Mouse (Mus musculus): Measurements from ENCODE around the gene Ino80b. TPM values are rescaled to one million over a fixed set of nuclear protein-coding genes. Genes with fewer than 3 reads are reported as not detected.

The Ino80b gene
- total and polyA plus RNA-seq, 3 experiments: 14.9 to 30.4 (median 26.1) TPM

GRCm38 (mm10) chr6:83137576-83137950, 12.3 kb upstream of the Ino80b start:
- dilution Hi-C loops (cut with MboI; ENCODE audit: extremely low pct_ligation_motif_present, extremely low pct_unique_long_range_greater_than_20kb, low sequenced_read_pairs): no loop called here
- TF ChIP-seq E2F4 (IDR thresholded peaks at IDR 0.05; ENCODE audit: insufficient replicate concordance, low read depth, low read length): no peak
- TF ChIP-seq NRF1 (IDR thresholded peaks at IDR 0.05; ENCODE audit: low read depth, low read length): no peak
- TF ChIP-seq HCFC1 (IDR thresholded peaks at IDR 0.05; ENCODE audit: low read depth, low read length): no peak
- TF ChIP-seq ZKSCAN1 (IDR thresholded peaks at IDR 0.05; ENCODE audit: borderline replicate concordance, low read depth, low read length): no peak
- TF ChIP-seq JUN (IDR thresholded peaks at IDR 0.05; ENCODE audit: insufficient read depth, low read depth, low read length): no peak
- TF ChIP-seq JUND (conservative IDR thresholded peaks at IDR 0.05; ENCODE audit: low read depth, low read length): no peak
- TF ChIP-seq MAZ (IDR thresholded peaks at IDR 0.05; ENCODE audit: low read depth, low read length): no peak
- TF ChIP-seq NELFE (IDR thresholded peaks at IDR 0.05; ENCODE audit: low read depth, low read length): no peak
- TF ChIP-seq POLR2AphosphoS2 (IDR thresholded peaks at IDR 0.05; ENCODE audit: low read depth, low read length): no peak
- no peak for TF ChIP-seq RAD21 (IDR thresholded peaks at IDR 0.05; ENCODE audit: low read depth, low read length)
- in situ Hi-C loops (cut with MboI; ENCODE audit: low pct_ligation_motif_present, low pct_unique_long_range_greater_than_20kb, low sequenced_read_pairs): no loop called here
- H3K36me3 ChIP-seq (replicated peaks in 1 of 2; ENCODE audit: control insufficient read depth in 1 of 2, insufficient read depth in 1 of 2, low read length in 1 of 2): no peaks in the 10 kb centered on the region
- no peaks in the 10 kb centered on the region for H3K9me3 ChIP-seq (replicated peaks; ENCODE audit: low read length)
- H3K4me1 ChIP-seq (ENCODE audit: control insufficient read depth in 1 of 2, insufficient read depth in 2 of 2): peaks cover 9 to 31% of the 10 kb centered on the region in 2 experiments; a peak in 3 of 4 replicates
- H3K4me3 ChIP-seq (replicated peaks in 1 of 3; ENCODE audit: low read depth in 2 of 3, low read length in 2 of 3, poor library complexity in 1 of 3): peak overlapping the region in 2 of 3 experiments; percentile 19 to 28
- no peak for DNase-seq (ENCODE audit: extremely low read depth)
- H3K27me3 ChIP-seq (replicated peaks): peaks cover 2% of the 10 kb centered on the region
- no peak overlapping the region for H3K9ac ChIP-seq (ENCODE audit: insufficient read depth, low read depth)
- H3K27ac ChIP-seq (ENCODE audit: insufficient read depth, low read depth): no peak overlapping the region
- no peaks in the 10 kb centered on the region for H3K79me2 ChIP-seq (replicated peaks; ENCODE audit: control insufficient read depth, extremely low read depth, insufficient read depth, poor library complexity, severe bottlenecking)
- H3K4me2 ChIP-seq (ENCODE audit: insufficient read depth, low read depth, poor library complexity, severe bottlenecking): no peak overlapping the region

- Histone ChIP-seq H3K36me3 (replicated peaks in 1 of 2; ENCODE audit: control insufficient read depth in 1 of 2, insufficient read depth in 1 of 2, low read length in 1 of 2) (no peaks in the 10 kb centered on the region), H3K79me2 (replicated peaks; ENCODE audit: control insufficient read depth, extremely low read depth, insufficient read depth, poor library complexity, severe bottlenecking) (no peaks in the 10 kb centered on the region), H3K4me2 (ENCODE audit: insufficient read depth, low read depth, poor library complexity, severe bottlenecking) (no peak overlapping the region), H3K4me1 (ENCODE audit: control insufficient read depth in 1 of 2, insufficient read depth in 2 of 2) (peaks cover 7 to 31% of the 10 kb centered on the region in 2 experiments; a peak in 3 of 4 replicates), H3K27ac (ENCODE audit: insufficient read depth, low read depth) (no peak overlapping the region), H3K4me3 (replicated peaks in 1 of 3; ENCODE audit: low read depth in 2 of 3, low read length in 2 of 3, poor library complexity in 1 of 3) (peak overlapping the region in 2 of 3 experiments; percentile 13 to 19), H3K9me3 (replicated peaks; ENCODE audit: low read length) (no peaks in the 10 kb centered on the region), H3K27me3 (replicated peaks) (peaks cover 2% of the 10 kb centered on the region), H3K9ac (ENCODE audit: insufficient read depth, low read depth) (no peak overlapping the region)
- in situ Hi-C loops (cut with MboI; ENCODE audit: low pct_ligation_motif_present, low pct_unique_long_range_greater_than_20kb, low sequenced_read_pairs): no loop called here
- no peak for TF ChIP-seq TBP (conservative IDR thresholded peaks at IDR 0.05; ENCODE audit: low read depth, low read length)
- TF ChIP-seq ELF1 (IDR thresholded peaks at IDR 0.05; ENCODE audit: low read depth, low read length): no peak
- no peak for TF ChIP-seq ZC3H11A (IDR thresholded peaks at IDR 0.05; ENCODE audit: low read depth, low read length)
- TF ChIP-seq MXI1 (IDR thresholded peaks at IDR 0.05; ENCODE audit: low read depth, low read length): no peak
- no peak for TF ChIP-seq HCFC1 (IDR thresholded peaks at IDR 0.05; ENCODE audit: low read depth, low read length)
- TF ChIP-seq IRF4 (IDR thresholded peaks at IDR 0.05; ENCODE audit: low read depth, low read length): no peak
- TF ChIP-seq ZNF384 (IDR thresholded peaks at IDR 0.05; ENCODE audit: low read depth, low read length): no peak
- no peak for TF ChIP-seq MEF2A (IDR thresholded peaks at IDR 0.05; ENCODE audit: borderline replicate concordance, low read depth, low read length)
- TF ChIP-seq ZMIZ1 (IDR thresholded peaks at IDR 0.05; ENCODE audit: low read depth, low read length): no peak
- no peak for TF ChIP-seq RCOR1 (conservative IDR thresholded peaks at IDR 0.05; ENCODE audit: low read depth, low read length)
- no peak for TF ChIP-seq PAX5 (IDR thresholded peaks at IDR 0.05; ENCODE audit: low read length)
- TF ChIP-seq NRF1 (IDR thresholded peaks at IDR 0.05; ENCODE audit: low read depth, low read length): no peak
- TF ChIP-seq GABPA (IDR thresholded peaks at IDR 0.05; ENCODE audit: insufficient replicate concordance, low read depth, low read length): no peak
- no peak for TF ChIP-seq USF2 (conservative IDR thresholded peaks at IDR 0.05; ENCODE audit: low read depth, low read length)
- no peak for TF ChIP-seq SIN3A (IDR thresholded peaks at IDR 0.05; ENCODE audit: low read length)
- DNase-seq (ENCODE audit: extremely low read depth): no peak
- dilution Hi-C loops (cut with MboI; ENCODE audit: extremely low pct_ligation_motif_present, extremely low pct_unique_long_range_greater_than_20kb, low sequenced_read_pairs): no loop called here
Observed at GRCm38 (mm10) chr6:83136881-83137575, 11.8 kb upstream of the Ino80b start.

Data from CH12.LX (cell line).